Mouse (Mus musculus) central nervous system, embryonic 11.5 days (tissue): ENCODE results near the gene Gm5483. TPM values are rescaled to one million over a fixed set of nuclear protein-coding genes. Genes with fewer than 3 reads are reported as not detected.

ENCODE experiments used
- polyA plus RNA-seq: library from polyadenylated mRNA; depleted of rRNA; stranded (reverse); fragments of >200 nt; gene quantifications from 2 replicates; pipeline ENCODE4 v1.2.3, GENCODE M21; 2012; rRNA removed

Gene Gm5483
- 3.3 and 3.9 TPM in 2 replicates for polyA plus RNA-seq

DNA sequence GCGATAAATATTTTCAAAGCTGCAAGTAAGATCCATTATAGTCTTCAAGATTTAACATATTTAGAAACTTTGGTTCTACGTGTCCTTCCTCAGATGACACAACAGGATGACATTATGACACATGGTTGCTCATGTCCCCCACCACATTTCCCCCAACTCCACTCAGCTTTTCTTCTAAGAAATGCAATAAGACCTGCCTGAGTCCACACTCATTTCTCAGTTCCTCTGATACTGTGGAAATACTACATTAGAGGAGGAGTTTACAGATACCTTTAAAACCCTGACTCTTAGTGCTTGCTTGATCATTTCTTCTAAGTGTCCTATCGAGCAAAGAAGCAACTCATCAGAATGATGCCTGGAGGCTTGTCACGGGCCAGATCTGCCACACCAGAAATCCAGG, at the start of gene Gm5483:
Gm5483 (plus strand) TSS at position 301 of the 400 bp plus-strand sequence.

DNA sequence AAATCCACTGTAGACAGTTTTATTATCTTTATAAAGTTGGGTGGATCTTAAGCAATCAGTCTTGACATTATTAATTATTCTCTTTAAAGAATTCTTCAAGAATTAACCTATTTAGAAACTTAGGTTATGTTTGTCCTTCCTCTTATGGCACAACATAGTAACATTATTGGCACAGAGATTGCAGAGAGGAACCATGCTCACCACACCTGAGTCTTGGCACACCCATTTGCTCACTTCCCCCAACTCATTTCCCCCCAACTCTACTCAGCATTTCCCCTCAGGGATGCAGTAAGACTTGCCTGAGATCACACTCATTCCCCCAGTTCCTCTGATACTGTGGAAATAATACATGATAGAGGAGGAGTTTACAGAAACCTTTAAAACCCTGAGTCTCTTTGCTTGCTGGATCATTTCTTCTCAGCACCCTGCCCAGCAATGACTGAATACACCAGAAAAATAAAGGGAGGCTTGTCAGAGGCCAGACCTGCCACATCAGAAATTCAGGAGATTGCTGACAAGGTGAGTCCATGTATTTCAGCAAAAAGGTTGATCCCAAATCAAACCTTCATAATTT, 27.5 kb upstream of the Gm5483 start, which contains the start of gene Stfa2l1:
Stfa2l1 (plus strand) TSS at position 410 of the 574 bp plus-strand sequence.

DNA sequence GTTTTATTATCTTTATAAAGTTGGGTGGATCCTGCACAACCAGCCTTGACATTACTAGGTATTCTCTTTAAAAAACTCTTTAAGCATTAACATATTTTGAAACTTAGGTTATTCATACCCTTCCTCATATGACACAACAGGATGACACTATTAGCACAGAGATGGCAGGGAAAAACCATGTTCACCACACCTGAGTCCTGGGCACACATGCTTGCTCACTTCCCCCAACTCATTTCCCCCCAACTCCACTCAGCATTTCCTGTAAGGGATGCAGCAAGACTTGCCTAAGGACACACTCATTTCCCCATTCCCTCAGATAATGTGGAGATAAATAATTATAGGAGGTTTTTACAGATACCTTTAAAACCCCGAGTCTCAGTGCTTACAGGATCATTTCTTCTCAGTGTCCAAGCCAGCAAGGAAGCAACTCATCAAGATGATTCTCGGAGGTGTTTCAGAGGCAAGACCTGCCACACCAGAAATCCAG, 26.0 kb downstream of the Gm5483 start, which contains the start of gene Gm5416:
Gm5416 (plus strand) TSS at position 437 of the 487 bp plus-strand sequence.

DNA sequence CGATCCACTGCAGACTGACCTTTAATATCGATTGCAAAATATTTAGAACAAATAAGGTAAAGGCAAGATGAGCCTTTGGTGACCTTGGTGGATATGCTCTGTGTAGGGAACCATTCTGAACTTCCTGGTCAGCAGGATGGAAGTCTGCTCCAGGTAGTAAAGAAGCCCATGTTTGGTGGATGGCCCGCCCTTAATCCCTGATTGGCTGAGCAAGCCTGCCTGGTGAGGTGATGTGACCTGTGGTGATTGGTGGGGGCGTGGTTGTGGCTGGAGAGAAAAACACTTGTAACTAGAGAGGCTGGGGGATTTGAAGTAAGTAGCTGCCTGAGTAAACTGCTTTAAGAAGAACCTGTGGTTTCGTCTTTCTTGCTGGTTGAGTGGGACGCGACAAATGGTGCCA, 37.2 kb downstream of the Gm5483 start, which contains the start of gene 2010005H15Rik:
2010005H15Rik (plus strand) TSS at position 301 of the 400 bp plus-strand sequence.

Other genes with a start within 250 kb of the Gm5483 start
- gene Parp9, start 245.7 kb upstream of the Gm5483 start, polyA plus RNA-seq: 2.3 and 2.8 TPM in 2 replicates
- gene Dtx3l, start 245.1 kb upstream of the Gm5483 start, polyA plus RNA-seq: 1.6 and 1.9 TPM in 2 replicates
- 25.0 and 32.8 TPM in 2 replicates for gene Kpna1, start 205.5 kb upstream of the Gm5483 start, polyA plus RNA-seq
- gene Wdr5b, start 143.0 kb upstream of the Gm5483 start, polyA plus RNA-seq: 5.2 and 7.2 TPM in 2 replicates
- 209 TPM in 2 replicates for gene Fam162a, start 112.6 kb upstream of the Gm5483 start, polyA plus RNA-seq
- gene Ccdc58, start 112.5 kb upstream of the Gm5483 start, polyA plus RNA-seq: 59.8 and 89.2 TPM in 2 replicates
- gene Csta1, start 53.0 kb upstream of the Gm5483 start, polyA plus RNA-seq: not detected in 2 replicates
- 0.83 and 1.4 TPM in 2 replicates for gene Stfa2l1, start 27.4 kb upstream of the Gm5483 start, polyA plus RNA-seq
- gene Gm5416, start 26.2 kb downstream of the Gm5483 start, polyA plus RNA-seq: not detected in 2 replicates
- gene 2010005H15Rik, start 37.3 kb downstream of the Gm5483 start, polyA plus RNA-seq: not detected in 2 replicates
- 2.1 and 4.0 TPM in 2 replicates for gene Stfa1, start 92.7 kb downstream of the Gm5483 start, polyA plus RNA-seq
- not detected in 2 replicates for gene BC117090, start 150.1 kb downstream of the Gm5483 start, polyA plus RNA-seq
- 2.7 and 3.7 TPM in 2 replicates for gene BC100530, start 183.5 kb downstream of the Gm5483 start, polyA plus RNA-seq
- 0.29 and 0.49 TPM in 2 replicates for gene Stfa2, start 224.2 kb downstream of the Gm5483 start, polyA plus RNA-seq